Mouse (Mus musculus): ENCODE results near the gene Cdk8. TPM values are rescaled to one million over a fixed set of nuclear protein-coding genes. Genes with fewer than 3 reads are reported as not detected.

Gene Cdk8
- total and polyA plus RNA-seq, 3 experiments: 139 to 745 (median 154) TPM

DNA sequence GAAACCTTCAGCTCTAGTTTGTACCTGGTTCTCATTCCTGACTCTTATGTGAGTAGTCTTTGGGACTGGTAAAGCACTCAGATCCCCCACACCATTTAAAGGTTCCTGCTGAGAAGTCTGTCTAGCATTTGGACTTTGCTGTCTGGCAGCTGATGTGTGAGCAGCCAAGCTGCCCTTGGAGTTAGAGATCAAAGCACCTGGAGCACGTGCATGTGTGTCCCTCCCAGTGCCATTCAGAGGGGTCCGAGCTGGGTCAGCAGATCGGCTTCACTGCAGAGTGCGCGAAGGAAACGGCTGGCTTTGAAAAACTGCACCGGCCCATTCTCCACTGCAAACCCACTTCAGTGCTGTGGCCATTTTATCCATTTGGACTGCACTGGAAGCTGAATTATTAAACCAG lies 58.9 kb downstream of the Cdk8 start:
- no peaks in the 10 kb centered on the region for H3K27me3 ChIP-seq (ENCODE audit: control insufficient read depth in 1 of 2, insufficient read depth in 2 of 2, low read length in 2 of 2)
- H3K4me1 ChIP-seq (ENCODE audit: control insufficient read depth in 1 of 2, insufficient read depth in 2 of 2, low read length in 2 of 2): no peaks in the 10 kb centered on the region
- no peak for DNase-seq (ENCODE audit: low read depth, low spot score)
- H3K79me2 ChIP-seq (ENCODE audit: control insufficient read depth, insufficient read depth, low read length, poor library complexity): no peaks in the 10 kb centered on the region
- H3K4me3 ChIP-seq (ENCODE audit: control insufficient read depth in 1 of 2, insufficient read depth in 1 of 2, low read depth in 2 of 2, low read length in 2 of 2): no peak overlapping the region
- no peak for TF ChIP-seq JUND (IDR thresholded peaks at IDR 0.05; ENCODE audit: low read depth, low read length)
- TF ChIP-seq CTCF (IDR thresholded peaks at IDR 0.05 in 2 of 3, conservative IDR thresholded peaks at IDR 0.05 in 1 of 3; ENCODE audit: control insufficient read depth in 1 of 3, insufficient read depth in 1 of 3, low read depth in 2 of 3, low read length in 3 of 3, poor library complexity in 1 of 3, severe bottlenecking in 1 of 3): no peak
- no peak for TF ChIP-seq ZKSCAN1 (IDR thresholded peaks at IDR 0.05; ENCODE audit: low read depth, low read length)
- no peak for TF ChIP-seq MYC (IDR thresholded peaks at IDR 0.05; ENCODE audit: low read depth, low read length)
- no peak for TF ChIP-seq POLR2AphosphoS2 (IDR thresholded peaks at IDR 0.05; ENCODE audit: low read length)
- no peak for TF ChIP-seq CHD2 (IDR thresholded peaks at IDR 0.05; ENCODE audit: low read length)
- TF ChIP-seq POLR2AphosphoS5 (IDR thresholded peaks at IDR 0.05; ENCODE audit: borderline replicate concordance, low read depth, low read length): no peak
- no peak for TF ChIP-seq GABPA (IDR thresholded peaks at IDR 0.05; ENCODE audit: low read depth, low read length)
- H3K27ac ChIP-seq (ENCODE audit: control insufficient read depth, low read depth, low read length): no peak overlapping the region
- H3K36me3 ChIP-seq (ENCODE audit: control insufficient read depth in 1 of 2, insufficient read depth in 2 of 2, low read length in 2 of 2): peaks cover 0 to 58% of the 10 kb centered on the region in 2 experiments; a peak in 2 of 4 replicates
- H3K9me3 ChIP-seq (replicated peaks; ENCODE audit: insufficient read depth, low read length): no peaks in the 10 kb centered on the region
- H3K9ac ChIP-seq (ENCODE audit: control insufficient read depth, low read depth, low read length, poor library complexity, severe bottlenecking): no peak overlapping the region

DNA sequence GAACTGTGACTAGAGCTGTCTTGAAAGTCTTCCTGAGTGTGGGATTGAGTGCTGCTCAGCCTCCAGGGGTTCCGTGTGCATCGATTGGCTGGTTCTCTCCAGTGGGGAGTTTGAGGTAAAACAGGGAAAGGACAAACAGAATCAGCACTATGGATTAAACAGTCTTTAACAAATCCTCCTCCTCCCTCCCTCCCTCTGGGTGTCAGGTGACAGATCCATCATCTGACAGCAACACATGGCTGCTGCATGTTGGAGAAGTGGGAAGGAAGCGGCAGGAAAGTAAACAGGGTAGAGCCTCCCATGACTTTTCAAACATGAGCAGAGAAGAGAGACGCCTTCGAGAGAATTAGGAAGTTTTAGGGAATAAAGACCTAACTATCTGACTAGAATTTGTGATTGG lies 59.4 kb downstream of the Cdk8 start:
- no peaks in the 10 kb centered on the region for H3K4me1 ChIP-seq (ENCODE audit: control insufficient read depth in 1 of 2, insufficient read depth in 2 of 2, low read length in 2 of 2)

DNA sequence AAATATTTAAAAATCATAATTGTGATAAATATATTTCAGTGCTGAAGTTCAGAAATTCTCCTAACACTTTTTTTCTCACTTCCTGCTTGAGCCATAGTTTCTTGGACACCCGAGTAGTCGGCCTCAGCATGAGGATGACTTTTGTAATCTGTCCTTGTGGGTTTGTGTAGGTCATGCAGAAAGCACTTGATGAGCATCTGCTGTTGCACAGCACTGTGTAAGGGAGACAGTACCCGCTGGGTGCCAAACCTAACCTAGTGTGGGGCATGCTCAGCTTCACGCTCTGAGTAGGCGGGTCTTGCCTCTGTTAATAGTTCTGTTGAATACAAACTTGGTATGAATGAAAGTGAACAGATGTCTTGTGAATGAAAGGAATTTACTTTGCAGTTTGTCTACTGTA lies 60.5 kb downstream of the Cdk8 start:
- Histone ChIP-seq H3K79me2 (ENCODE audit: control insufficient read depth, insufficient read depth, low read length, poor library complexity) (no peaks in the 10 kb centered on the region), H3K9ac (ENCODE audit: control insufficient read depth, low read depth, low read length, poor library complexity, severe bottlenecking) (no peak overlapping the region), H3K27me3 (ENCODE audit: control insufficient read depth in 1 of 2, insufficient read depth in 2 of 2, low read length in 2 of 2) (no peaks in the 10 kb centered on the region), H3K36me3 (ENCODE audit: control insufficient read depth in 1 of 2, insufficient read depth in 2 of 2, low read length in 2 of 2) (peaks cover 0 to 65% of the 10 kb centered on the region in 2 experiments; a peak in 2 of 4 replicates), H3K9me3 (replicated peaks; ENCODE audit: insufficient read depth, low read length) (no peaks in the 10 kb centered on the region), H3K27ac (ENCODE audit: control insufficient read depth, low read depth, low read length) (no peak overlapping the region), H3K4me1 (ENCODE audit: control insufficient read depth in 1 of 2, insufficient read depth in 2 of 2, low read length in 2 of 2) (no peaks in the 10 kb centered on the region), H3K4me3 (ENCODE audit: control insufficient read depth in 1 of 2, insufficient read depth in 1 of 2, low read depth in 2 of 2, low read length in 2 of 2) (no peak overlapping the region)
- DNase-seq (ENCODE audit: low read depth, low spot score): no peak
- TF ChIP-seq MYB (IDR thresholded peaks at IDR 0.05; ENCODE audit: low read depth, low read length) (no peak), SMC3 (IDR thresholded peaks at IDR 0.05; ENCODE audit: low read depth, low read length) (no peak), GABPA (IDR thresholded peaks at IDR 0.05; ENCODE audit: low read depth, low read length) (no peak), RAD21 (IDR thresholded peaks at IDR 0.05; ENCODE audit: low read depth, low read length) (no peak), UBTF (IDR thresholded peaks at IDR 0.05; ENCODE audit: borderline replicate concordance, insufficient read depth, low read depth, low read length) (no peak), TBP (IDR thresholded peaks at IDR 0.05; ENCODE audit: low read depth, low read length) (no peak), ETS1 (IDR thresholded peaks at IDR 0.05; ENCODE audit: low read depth, low read length) (no peak), ZNF384 (IDR thresholded peaks at IDR 0.05; ENCODE audit: low read depth, low read length) (no peak), NRF1 (IDR thresholded peaks at IDR 0.05; ENCODE audit: insufficient read depth, low read depth, low read length, poor library complexity, severe bottlenecking) (no peak), ZMIZ1 (IDR thresholded peaks at IDR 0.05; ENCODE audit: low read depth, low read length) (no peak), ZKSCAN1 (IDR thresholded peaks at IDR 0.05; ENCODE audit: low read depth, low read length) (no peak), MAZ (IDR thresholded peaks at IDR 0.05; ENCODE audit: low read depth, low read length) (no peak)

More for the DNA sequence above, 59.4 kb downstream of the Cdk8 start:
- H3K79me2 ChIP-seq (ENCODE audit: control insufficient read depth, insufficient read depth, low read length, poor library complexity): no peaks in the 10 kb centered on the region
- no peak for TF ChIP-seq POLR2AphosphoS5 (IDR thresholded peaks at IDR 0.05; ENCODE audit: borderline replicate concordance, low read depth, low read length)
- 0 out of 4 replicates have a peak, but pooled peaks of 1 of the 2 experiments have one; percentile 19 for TF ChIP-seq POLR2A (IDR thresholded peaks at IDR 0.05; ENCODE audit: control insufficient read depth in 1 of 2, insufficient read depth in 1 of 2, low read depth in 1 of 2, low read length in 2 of 2, poor library complexity in 1 of 2)
- TF ChIP-seq UBTF (IDR thresholded peaks at IDR 0.05; ENCODE audit: borderline replicate concordance, insufficient read depth, low read depth, low read length): no peak
- TF ChIP-seq MAZ (IDR thresholded peaks at IDR 0.05; ENCODE audit: low read depth, low read length): no peak
- no peaks in the 10 kb centered on the region for H3K27me3 ChIP-seq (ENCODE audit: control insufficient read depth in 1 of 2, insufficient read depth in 2 of 2, low read length in 2 of 2)
- H3K9me3 ChIP-seq (replicated peaks; ENCODE audit: insufficient read depth, low read length): no peaks in the 10 kb centered on the region
- no peak for DNase-seq (ENCODE audit: low read depth, low spot score)
- H3K9ac ChIP-seq (ENCODE audit: control insufficient read depth, low read depth, low read length, poor library complexity, severe bottlenecking): no peak overlapping the region
- H3K36me3 ChIP-seq (ENCODE audit: control insufficient read depth in 1 of 2, insufficient read depth in 2 of 2, low read length in 2 of 2): peaks cover 0 to 60% of the 10 kb centered on the region in 2 experiments; a peak in 2 of 4 replicates
- no peak overlapping the region for H3K27ac ChIP-seq (ENCODE audit: control insufficient read depth, low read depth, low read length)
- H3K4me3 ChIP-seq (ENCODE audit: control insufficient read depth in 1 of 2, insufficient read depth in 1 of 2, low read depth in 2 of 2, low read length in 2 of 2): no peak overlapping the region

All from MEL (cell line).